Mouse (Mus musculus) midbrain, embryonic 16.5 days (tissue): ENCODE measurements around the gene Smtnl1. TPM values are rescaled to one million over a fixed set of nuclear protein-coding genes. Genes with fewer than 3 reads are reported as not detected.

Experiments
- ATAC-seq: fragments of 200-750 bp; cut with Nextera tagmentation; 2 replicates; pipeline ENCODE4 v1.8.0; 2017; ENCODE audit warnings: moderate TSS enrichment
- H3K27ac ChIP-seq: fragments of 300-500 bp; sonication (generic); 2 replicates; pipeline ENCODE4 v1.5.1; 2014; ENCODE audit warnings: mild to moderate bottlenecking, low read length, mixed read lengths
- H3K27me3 ChIP-seq: fragments of 300-500 bp; sonication (generic); 2 replicates; pipeline ENCODE4 v1.6.1; 2014; ENCODE audit warnings: low read depth, low read length, mixed read lengths; ENCODE audit not compliant: control insufficient read depth, insufficient read depth
- H3K36me3 ChIP-seq: fragments of 300-500 bp; sonication (generic); 2 replicates; pipeline ENCODE4 v1.6.1; 2014; ENCODE audit warnings: mild to moderate bottlenecking, low read length, moderate library complexity, mixed read lengths; ENCODE audit not compliant: control insufficient read depth, insufficient read depth
- H3K4me1 ChIP-seq: fragments of 300-500 bp; sonication (generic); 2 replicates; pipeline ENCODE4 v1.6.1; 2014; ENCODE audit warnings: mild to moderate bottlenecking, low read length, mixed read lengths; ENCODE audit not compliant: control insufficient read depth, insufficient read depth
- H3K4me2 ChIP-seq: fragments of 300-500 bp; sonication (generic); 2 replicates; pipeline ENCODE4 v1.6.1; 2014; ENCODE audit warnings: mild to moderate bottlenecking, low read length, mixed read lengths
- H3K4me3 ChIP-seq: fragments of 300-500 bp; sonication (generic); 2 replicates; pipeline ENCODE4 v1.5.1; 2014; ENCODE audit warnings: low read depth, mild to moderate bottlenecking, low read length, moderate library complexity, mixed read lengths
- H3K9ac ChIP-seq: fragments of 300-500 bp; sonication (generic); 2 replicates; pipeline ENCODE4 v1.6.1; 2014; ENCODE audit warnings: low read depth, low read length, mixed read lengths
- H3K9me3 ChIP-seq: fragments of 300-500 bp; sonication (generic); replicated peaks from 2 replicates; pipeline ENCODE4 v1.6.1; 2014; ENCODE audit warnings: mild to moderate bottlenecking, low read length, mixed read lengths; ENCODE audit not compliant: control insufficient read depth, poor library complexity, severe bottlenecking
- WGBS: fragments of 180-500 bp; shearing (Covaris S2); extraction: QIAGEN DNeasy Blood & Tissue Kit; methylation state at CpG from one replicate; pipeline ENCODE4 v1.1.7; 2014; 5-methylcytosine and 5-hydroxymethylcytosine counted together
- polyA plus RNA-seq: library from polyadenylated mRNA; unstranded; fragments of >200 nt; fragmentation: Nextera tagmentation; extraction: Ambion mirVana; gene quantifications from 2 replicates; pipeline ENCODE4 v1.2.1, GENCODE M21; 2015

Smtnl1 gene
- polyA plus RNA-seq, 1 experiment from 2014 or later: not detected

DNA sequence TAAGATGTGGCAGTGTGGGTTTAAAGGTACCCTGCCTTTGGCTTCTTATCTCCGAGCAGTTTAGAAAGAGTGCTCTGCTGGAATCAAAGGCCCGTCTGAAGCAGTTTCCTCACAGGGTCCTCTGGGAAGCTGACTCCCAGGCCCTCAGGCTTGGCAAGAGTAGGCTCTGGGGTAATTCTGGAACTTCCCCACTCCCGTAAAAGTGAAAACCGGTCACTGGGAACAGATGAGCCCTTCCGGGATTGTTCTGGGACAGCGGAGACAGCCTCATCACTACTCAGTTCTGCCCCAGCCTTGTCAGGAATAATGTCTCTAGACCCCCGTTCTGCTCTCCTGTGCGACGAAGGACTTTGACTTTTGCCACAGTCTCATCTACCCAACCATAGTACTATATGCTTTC is 32.0 kb downstream of the Smtnl1 start:
- no peaks in the 10 kb centered on the region for H3K36me3 ChIP-seq
- 0 out of 2 replicates have a peak, but pooled peaks have one; percentile 42 for ATAC-seq
- WGBS: 55% methylated on average over 9 of the region's 9 CpGs
- no peaks in the 10 kb centered on the region for H3K9me3 ChIP-seq
- no peak overlapping the region for H3K4me3 ChIP-seq
- no peak overlapping the region for H3K4me2 ChIP-seq
- H3K9ac ChIP-seq: no peak overlapping the region
- H3K4me1 ChIP-seq: no peaks in the 10 kb centered on the region
- H3K27me3 ChIP-seq: no peaks in the 10 kb centered on the region
- no peak overlapping the region for H3K27ac ChIP-seq

- ATAC-seq: no peak
- Histone ChIP-seq H3K4me1 (no peaks in the 10 kb centered on the region), H3K9ac (no peak overlapping the region), H3K4me2 (no peak overlapping the region), H3K9me3 (no peaks in the 10 kb centered on the region), H3K4me3 (no peak overlapping the region), H3K36me3 (no peaks in the 10 kb centered on the region), H3K27me3 (no peaks in the 10 kb centered on the region), H3K27ac (no peak overlapping the region)
- 88% methylated on average over 3 of the region's 3 CpGs for WGBS
Measured at GRCm38 (mm10) chr2:84788316-84788715, 34.1 kb downstream of the Smtnl1 start.

DNA sequence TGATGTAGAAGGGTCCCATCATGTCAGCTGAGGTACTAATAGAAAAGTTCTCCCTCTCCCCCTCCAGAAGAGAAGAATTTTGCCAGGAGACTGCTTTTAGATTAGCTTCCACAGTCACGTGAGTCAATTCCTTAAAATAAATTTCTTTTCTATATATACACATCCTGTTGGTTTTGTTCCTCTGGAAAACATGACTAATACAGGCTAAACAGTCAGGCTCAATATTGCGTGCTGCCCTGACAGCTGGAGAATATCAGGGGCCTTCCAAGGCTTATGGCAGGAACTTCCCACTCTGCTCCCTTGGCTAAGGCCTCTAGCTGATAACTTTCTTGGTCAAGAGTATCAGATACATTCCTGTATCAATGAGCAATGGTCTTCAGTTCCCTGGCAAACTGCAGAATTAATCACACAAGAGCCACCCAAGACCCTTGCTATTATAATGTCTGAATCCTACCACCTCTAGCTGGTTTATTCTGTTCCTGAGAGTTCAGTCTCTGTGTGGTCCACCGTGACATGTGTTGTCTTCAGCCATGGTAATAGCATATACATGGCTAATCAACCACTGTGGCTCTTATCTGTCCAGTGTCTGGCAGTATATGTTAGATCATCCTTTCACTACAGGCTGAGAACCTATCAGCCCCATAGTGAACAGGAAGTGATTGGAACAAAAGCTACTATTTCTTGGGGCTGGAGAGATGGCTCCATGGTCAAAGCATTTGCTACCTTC is 38.4 kb downstream of the Smtnl1 start:
- WGBS: 90% methylated on average over 3 of the region's 3 CpGs
- no peak for ATAC-seq
- H3K4me1 ChIP-seq: no peaks in the 10 kb centered on the region

GRCm38 (mm10) chr2:84783315-84783714 is 39.1 kb downstream of the Smtnl1 start:
- 100% methylated on average over 1 of the region's 1 CpGs for WGBS

More for the DNA sequence above, 38.4 kb downstream of the Smtnl1 start:
- H3K4me2 ChIP-seq: no peak overlapping the region
- H3K9me3 ChIP-seq: no peaks in the 10 kb centered on the region
- H3K4me3 ChIP-seq: no peak overlapping the region
- H3K27ac ChIP-seq: no peak overlapping the region
- H3K27me3 ChIP-seq: no peaks in the 10 kb centered on the region
- H3K36me3 ChIP-seq: no peaks in the 10 kb centered on the region
- H3K9ac ChIP-seq: no peak overlapping the region

DNA sequence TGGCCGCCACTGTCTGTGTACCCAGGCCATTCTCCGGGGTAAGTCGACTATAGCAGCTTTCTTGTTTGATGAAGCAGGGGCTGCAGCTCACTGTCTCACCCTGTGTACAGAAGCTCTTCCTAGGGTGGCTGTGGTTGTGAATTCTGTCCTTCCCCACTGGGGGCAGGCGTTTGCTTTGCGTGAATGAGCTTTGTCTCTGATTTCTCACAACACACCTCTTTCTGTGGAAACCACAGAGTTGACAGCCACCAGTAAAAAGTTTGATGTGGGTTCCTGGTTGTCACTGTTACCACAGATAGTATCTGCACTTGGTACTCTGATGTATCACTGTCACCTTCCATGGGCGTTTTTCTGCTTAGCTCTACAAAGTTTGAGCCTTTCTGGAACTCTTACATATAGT is 43.2 kb downstream of the Smtnl1 start:
- H3K4me3 ChIP-seq: no peak overlapping the region
- H3K27ac ChIP-seq: no peak overlapping the region
- ATAC-seq: no peak
- H3K9me3 ChIP-seq: no peaks in the 10 kb centered on the region
- no peaks in the 10 kb centered on the region for H3K27me3 ChIP-seq
- no peak overlapping the region for H3K4me2 ChIP-seq
- peaks cover 9% of the 10 kb centered on the region for H3K4me1 ChIP-seq
- no peaks in the 10 kb centered on the region for H3K36me3 ChIP-seq
- 68% methylated on average over 6 of the region's 6 CpGs for WGBS
- no peak overlapping the region for H3K9ac ChIP-seq

More at GRCm38 (mm10) chr2:84783315-84783714, 39.1 kb downstream of the Smtnl1 start:
- no peaks in the 10 kb centered on the region for H3K4me1 ChIP-seq
- no peaks in the 10 kb centered on the region for H3K9me3 ChIP-seq
- no peaks in the 10 kb centered on the region for H3K27me3 ChIP-seq
- H3K36me3 ChIP-seq: no peaks in the 10 kb centered on the region
- no peak overlapping the region for H3K4me3 ChIP-seq
- ATAC-seq: no peak
- no peak overlapping the region for H3K9ac ChIP-seq
- H3K27ac ChIP-seq: no peak overlapping the region
- H3K4me2 ChIP-seq: no peak overlapping the region

GRCm38 (mm10) chr2:84777706-84778105 is 44.7 kb downstream of the Smtnl1 start:
- Histone ChIP-seq H3K4me1 (peaks cover 9% of the 10 kb centered on the region), H3K27ac (peak overlapping the region; percentile 88), H3K9ac (no peak overlapping the region), H3K4me3 (no peak overlapping the region), H3K9me3 (no peaks in the 10 kb centered on the region), H3K4me2 (peak overlapping the region; percentile 31; the same call in 1 of the 2 replicates), H3K27me3 (no peaks in the 10 kb centered on the region), H3K36me3 (no peaks in the 10 kb centered on the region)
- 42% methylated on average over 3 of the region's 3 CpGs for WGBS
- peak; percentile 90 for ATAC-seq

DNA sequence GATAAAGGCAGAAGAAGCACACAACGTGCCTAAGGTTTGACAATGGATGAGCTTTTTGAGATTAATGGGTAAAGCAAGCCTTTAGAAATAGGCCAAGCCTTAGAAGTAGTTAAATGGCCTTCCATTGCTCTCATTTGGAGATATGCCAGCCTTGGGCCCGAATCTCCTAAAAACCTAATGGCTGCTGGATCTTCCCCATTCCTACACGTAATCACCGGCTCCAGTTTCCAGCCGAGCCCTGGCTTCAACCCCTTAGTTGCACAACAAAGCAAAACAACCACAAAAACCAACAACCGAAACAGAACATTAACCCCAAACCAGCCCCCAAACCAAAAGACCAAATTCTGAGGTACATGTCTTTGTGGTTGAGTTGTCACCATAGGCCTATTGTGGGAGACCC is 46.8 kb downstream of the Smtnl1 start:
- Histone ChIP-seq H3K4me2 (no peak overlapping the region), H3K9ac (no peak overlapping the region), H3K27ac (no peak overlapping the region), H3K4me3 (no peak overlapping the region), H3K4me1 (peaks cover 9% of the 10 kb centered on the region), H3K27me3 (no peaks in the 10 kb centered on the region), H3K36me3 (no peaks in the 10 kb centered on the region), H3K9me3 (no peaks in the 10 kb centered on the region)
- 83% methylated on average over 6 of the region's 6 CpGs for WGBS
- no peak for ATAC-seq

- Histone ChIP-seq H3K27ac (peak within 1 kb of the TSS; percentile 17; the same call in 1 of the 2 replicates), H3K9me3 (no peaks in the 10 kb centered on the region), H3K4me3 (peak within 1 kb of the TSS; percentile 34), H3K4me1 (peaks cover 9% of the 10 kb centered on the region), H3K27me3 (no peaks in the 10 kb centered on the region), H3K36me3 (no peaks in the 10 kb centered on the region), H3K9ac (peak within 1 kb of the TSS; percentile 68), H3K4me2 (peak within 1 kb of the TSS; percentile 59)
- 0 out of 2 replicates have a peak, but pooled peaks have one; percentile 11 for ATAC-seq
- 60% methylated on average over 9 of the region's 9 CpGs for WGBS
Measured at GRCm38 (mm10) chr2:84775241-84775640, 47.2 kb downstream of the Smtnl1 start, which contains the start of gene Serping1. Gene Serping1 (minus strand): TSS chr2:84775444.

DNA sequence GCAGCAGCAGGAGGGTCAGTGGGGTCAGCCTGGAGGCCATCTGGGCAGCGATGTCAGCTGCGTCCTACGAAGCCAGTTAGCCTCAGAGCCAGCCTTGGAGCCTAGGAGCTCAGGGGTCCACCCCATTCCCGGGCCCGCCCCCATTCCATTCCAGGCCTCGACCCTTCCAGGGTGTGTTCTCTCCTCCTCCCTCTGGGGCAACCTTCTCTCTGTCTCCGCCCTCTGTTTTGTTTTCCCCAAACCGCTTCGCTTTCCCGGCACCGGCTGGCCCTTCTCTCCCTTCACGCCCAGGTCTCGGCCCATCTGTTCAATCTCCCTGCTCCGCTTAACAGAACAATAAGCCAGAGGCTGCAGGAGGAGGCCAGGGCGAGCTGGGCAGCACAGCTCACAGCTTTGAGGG is 47.7 kb downstream of the Smtnl1 start:
- peak overlapping the region; percentile 17; the same call in 1 of the 2 replicates for H3K27ac ChIP-seq
- H3K27me3 ChIP-seq: no peaks in the 10 kb centered on the region
- peak overlapping the region; percentile 34 for H3K4me3 ChIP-seq
- H3K36me3 ChIP-seq: no peaks in the 10 kb centered on the region
- whole genome bisulfite sequencing: 1% methylated on average over 14 of the region's 15 CpGs
- ATAC-seq: peak; percentile 55
- peak overlapping the region; percentile 59 for H3K4me2 ChIP-seq
- H3K9ac ChIP-seq: peak overlapping the region; percentile 68
- peaks cover 9% of the 10 kb centered on the region for H3K4me1 ChIP-seq
- H3K9me3 ChIP-seq: no peaks in the 10 kb centered on the region
